Mouse (Mus musculus) brain, embryonic 14.5 days (tissue): Measurements from ENCODE around the gene Nectin3.

Source experiments
- CTCF ChIP-seq: fragments of 200-500 bp; IDR thresholded peaks from 2 replicates; pipeline ENCODE4 v1.5.1; 2012; ENCODE audit warnings: inconsistent platforms, mild to moderate bottlenecking, moderate library complexity, borderline replicate concordance; ENCODE audit not compliant: insufficient read depth, insufficient read length; ENCODE audit errors: extremely low read depth
- POLR2A ChIP-seq: fragments of 200-500 bp; IDR thresholded peaks from 2 replicates; pipeline ENCODE4 v1.6.1; 2012; ENCODE audit warnings: mild to moderate bottlenecking, inconsistent platforms, borderline replicate concordance; ENCODE audit not compliant: poor library complexity, insufficient read depth, insufficient read length, severe bottlenecking; ENCODE audit errors: extremely low read depth

DNA sequence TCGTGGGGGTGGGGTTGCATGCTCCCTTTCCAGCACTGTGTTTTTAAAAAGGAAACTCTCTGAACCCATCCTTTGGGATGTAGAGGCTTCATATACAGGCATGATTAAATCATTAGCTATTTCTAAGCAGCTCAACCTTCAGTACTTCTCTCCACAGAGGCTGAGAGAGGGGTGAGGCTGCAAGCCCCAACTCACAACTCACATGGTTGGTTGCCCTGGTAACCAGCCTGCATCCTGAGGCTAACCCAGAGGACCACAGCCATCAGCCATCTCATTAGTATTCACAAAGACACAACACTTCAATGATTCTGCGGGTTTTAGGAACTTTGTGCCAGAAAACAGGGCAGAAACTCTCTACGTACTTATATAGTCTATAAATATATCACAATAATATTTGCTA lies 32.7 kb upstream of the Nectin3 start:
- TF ChIP-seq CTCF (no peak), POLR2A (no peak)
